Mouse (Mus musculus): ENCODE measurements at regions not wholly inside any gene's neighbourhood (a gene's known extent, or its start where the extent isn't known, plus 50 kb on each side); places are given as distances from the start of the nearest gene placed in this dataset.

DNA sequence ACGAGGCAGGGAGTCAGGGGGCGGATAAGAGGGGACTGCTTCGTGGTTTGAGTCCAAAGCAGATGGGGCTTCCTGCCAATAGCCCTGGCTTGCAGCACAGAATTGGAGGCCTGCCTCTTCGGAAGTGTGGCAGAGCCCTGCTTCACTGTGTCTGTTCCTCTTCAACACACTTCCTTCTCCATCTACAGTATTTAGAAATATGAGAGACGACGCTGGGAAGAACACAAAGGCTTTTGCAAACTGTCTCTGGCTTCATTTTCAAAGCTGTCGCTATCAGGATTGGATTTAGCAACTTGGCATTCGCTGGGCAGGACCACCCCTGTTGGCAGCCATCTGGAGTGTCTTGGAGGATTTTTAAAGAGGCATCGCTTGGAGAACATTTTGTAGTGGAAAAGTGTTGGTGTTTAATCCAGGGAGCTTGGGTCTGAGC is 95.3 kb upstream of the Gm6657 start:
- no peak for DNase-seq (ENCODE audit: low spot score)

- DNase-seq (ENCODE audit: low spot score): no peak
Observed at GRCm38 (mm10) chr12:78099761-78100160, 94.3 kb upstream of the Gm6657 start.

DNA sequence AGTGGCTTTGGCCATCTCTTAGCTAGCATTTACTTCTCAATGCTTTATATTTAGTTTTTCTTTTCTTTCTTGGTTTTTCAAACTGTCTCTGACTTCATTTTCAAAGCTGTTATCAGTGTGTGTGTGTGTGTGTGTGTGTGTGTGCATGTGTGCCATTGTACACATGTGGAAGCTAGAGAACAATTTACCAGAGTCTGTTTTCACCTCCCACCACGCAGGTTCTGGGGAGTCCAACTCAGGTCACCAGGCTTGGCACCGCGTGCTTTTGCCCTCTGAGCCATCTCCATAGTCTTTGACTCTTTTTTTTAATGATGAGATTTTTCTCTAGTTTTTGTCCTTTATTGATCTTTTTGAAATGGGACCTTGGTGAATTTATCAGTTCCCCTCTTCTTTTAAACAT is 93.3 kb upstream of the Gm6657 start:
- no peak for DNase-seq (ENCODE audit: low spot score)

DNA sequence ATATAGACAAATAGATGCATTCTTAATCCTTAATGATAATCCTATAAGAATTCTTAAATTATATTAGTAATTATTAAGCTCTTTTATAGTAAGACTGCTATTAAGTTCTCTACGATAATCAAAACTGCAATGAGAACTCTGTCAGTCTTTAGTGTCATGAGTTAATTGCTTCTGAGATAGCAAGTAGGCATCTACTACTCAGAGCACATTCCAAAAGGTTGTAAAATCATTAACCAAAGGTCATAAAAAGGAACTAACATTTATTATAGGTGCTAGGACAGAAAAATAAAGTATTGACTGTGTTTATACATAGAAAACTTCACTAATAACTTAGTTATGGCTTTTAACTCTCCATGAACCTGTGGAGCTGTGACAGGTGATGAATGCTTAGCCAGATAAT is 84.1 kb upstream of the Gm6657 start:
- DNase-seq (ENCODE audit: low spot score): no peak

DNA sequence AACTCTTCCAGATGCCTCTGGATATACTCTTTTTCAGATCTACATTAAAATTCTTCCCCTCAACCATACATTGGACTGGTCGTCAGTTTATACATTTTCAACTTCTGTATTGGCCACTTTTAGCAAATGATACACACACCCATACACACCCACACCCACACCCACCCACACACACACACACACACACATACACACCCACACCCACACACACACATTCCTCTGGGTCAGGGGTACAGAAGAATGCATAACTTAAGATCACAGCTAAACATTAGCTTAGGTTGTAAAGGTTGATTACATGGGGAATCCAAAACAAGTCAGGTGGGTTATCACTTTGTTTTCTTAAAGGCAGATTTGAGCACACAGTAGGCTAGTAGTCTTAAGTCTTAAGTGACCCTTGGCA is 75.9 kb upstream of the Gm6657 start:
- no peak for DNase-seq (ENCODE audit: low spot score)

- no peak for DNase-seq (ENCODE audit: low spot score)
Observed at GRCm38 (mm10) chr12:78119246-78119645, 74.8 kb upstream of the Gm6657 start.

- DNase-seq (ENCODE audit: low spot score): no peak
Observed at GRCm38 (mm10) chr12:78119855-78120254, 74.2 kb upstream of the Gm6657 start.

- no peak for DNase-seq (ENCODE audit: low spot score)
Observed at GRCm38 (mm10) chr12:78129130-78129845, 64.8 kb upstream of the Gm6657 start.

- DNase-seq (ENCODE audit: low spot score): no peak
Observed at GRCm38 (mm10) chr12:78132016-78132797, 61.8 kb upstream of the Gm6657 start.

- no peak for DNase-seq (ENCODE audit: low spot score)
Observed at GRCm38 (mm10) chr12:78133341-78133740, 60.7 kb upstream of the Gm6657 start.

DNA sequence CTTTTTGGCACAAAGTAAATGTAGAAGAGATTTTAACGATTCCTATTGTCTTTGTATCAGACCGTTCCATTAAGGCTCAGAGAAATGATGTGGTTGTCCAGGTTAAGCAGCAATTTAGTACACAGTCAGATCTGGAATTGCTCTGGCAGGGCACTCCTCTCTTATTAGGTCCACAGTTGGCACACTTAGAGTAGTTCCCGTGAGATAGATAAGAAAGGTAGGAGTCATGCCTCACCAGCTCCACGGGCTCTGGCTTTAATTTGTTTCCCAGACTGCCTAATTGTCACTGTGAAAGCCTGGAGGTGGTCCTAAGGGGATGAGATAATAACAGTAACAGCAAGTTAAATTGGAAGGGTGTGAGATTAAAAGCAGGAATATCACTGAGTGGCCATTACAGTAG is 60.1 kb upstream of the Gm6657 start:
- no peak for DNase-seq (ENCODE audit: low spot score)

- no peak for DNase-seq (ENCODE audit: low spot score)
Observed at GRCm38 (mm10) chr12:78137196-78137595, 56.8 kb upstream of the Gm6657 start.

- peak; percentile 21 for DNase-seq (ENCODE audit: low spot score)
Observed at GRCm38 (mm10) chr12:78138467-78138866, 55.6 kb upstream of the Gm6657 start.
